Mouse (Mus musculus): ENCODE measurements around the gene Capn11. TPM values are rescaled to one million over a fixed set of nuclear protein-coding genes. Genes with fewer than 3 reads are reported as not detected.
"Not testable (repeated sequence)": the region's sequence is repeated elsewhere in the genome, so short reads cannot be mapped to it uniquely, and the experiment has no call there.

The Capn11 gene
- polyA plus RNA-seq, 1 experiment = 2.7 TPM

DNA sequence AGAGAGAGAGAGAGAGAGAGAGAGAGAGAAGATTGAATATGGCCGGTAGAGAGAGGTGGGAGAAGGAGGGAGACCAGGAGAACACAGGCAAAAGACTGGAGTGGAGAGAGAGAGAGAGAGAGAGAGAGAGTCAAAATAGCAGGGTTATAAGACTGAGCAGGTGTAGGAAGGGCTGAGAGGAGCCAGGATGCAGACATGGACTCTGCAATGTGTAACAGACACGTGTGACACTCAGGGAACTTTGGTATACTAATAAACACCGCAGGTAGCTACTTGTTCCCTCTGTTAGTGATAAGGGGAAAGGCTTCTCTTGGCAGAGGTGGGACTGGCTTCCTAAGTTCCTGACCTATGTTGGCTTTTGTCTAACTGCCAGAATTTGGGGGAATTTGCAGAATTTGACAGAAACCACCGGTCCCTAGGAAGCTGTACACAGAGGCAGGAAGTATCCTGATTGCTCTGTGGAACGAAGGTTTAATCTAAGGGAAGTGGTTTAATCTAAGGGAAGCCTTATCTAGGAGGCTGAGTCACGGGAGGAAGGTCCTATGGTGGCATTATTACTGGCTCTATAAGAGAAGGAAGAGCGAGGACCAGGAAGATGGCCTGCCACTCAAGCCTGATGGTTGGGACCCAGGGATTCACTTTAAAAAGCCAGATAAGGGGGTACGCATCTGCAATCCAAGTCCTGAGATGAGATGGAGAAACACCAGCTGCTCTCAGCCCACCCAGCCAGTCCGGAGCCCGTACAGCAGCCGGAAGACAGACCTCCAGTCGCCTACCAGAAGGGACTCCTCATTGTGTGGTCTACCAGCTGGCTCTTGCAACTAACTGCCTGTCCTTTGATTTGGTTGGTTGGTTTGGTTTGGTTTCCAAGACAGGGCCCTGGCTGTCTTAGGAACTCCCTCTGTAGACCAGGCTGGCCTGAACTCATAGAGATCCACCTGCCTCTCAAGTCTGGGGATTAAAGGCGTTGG, 30.0 kb downstream of the Capn11 start:
- no peak for DNase-seq (ENCODE audit: low spot score)

DNA sequence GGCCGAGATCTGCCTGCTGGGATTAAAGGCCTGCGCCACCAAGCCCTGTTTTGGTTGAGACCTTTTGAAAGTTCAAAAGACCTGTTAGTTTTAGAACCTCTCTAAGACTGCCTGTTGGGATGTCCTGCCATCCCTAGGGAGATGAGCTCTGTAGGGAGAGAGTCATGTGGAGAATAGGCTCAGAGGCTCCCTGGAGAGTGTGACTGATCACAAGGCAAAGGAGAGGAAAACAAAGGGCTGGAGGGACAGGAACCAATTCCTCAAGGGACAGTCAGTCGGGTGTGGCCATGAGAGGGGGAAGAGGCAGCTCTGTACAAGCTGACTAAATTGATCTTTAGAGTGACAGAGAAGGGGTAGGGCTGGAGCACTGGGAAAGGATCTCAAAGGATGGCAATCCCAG, 31.0 kb downstream of the Capn11 start:
- DNase-seq (ENCODE audit: low spot score) = no peak

DNA sequence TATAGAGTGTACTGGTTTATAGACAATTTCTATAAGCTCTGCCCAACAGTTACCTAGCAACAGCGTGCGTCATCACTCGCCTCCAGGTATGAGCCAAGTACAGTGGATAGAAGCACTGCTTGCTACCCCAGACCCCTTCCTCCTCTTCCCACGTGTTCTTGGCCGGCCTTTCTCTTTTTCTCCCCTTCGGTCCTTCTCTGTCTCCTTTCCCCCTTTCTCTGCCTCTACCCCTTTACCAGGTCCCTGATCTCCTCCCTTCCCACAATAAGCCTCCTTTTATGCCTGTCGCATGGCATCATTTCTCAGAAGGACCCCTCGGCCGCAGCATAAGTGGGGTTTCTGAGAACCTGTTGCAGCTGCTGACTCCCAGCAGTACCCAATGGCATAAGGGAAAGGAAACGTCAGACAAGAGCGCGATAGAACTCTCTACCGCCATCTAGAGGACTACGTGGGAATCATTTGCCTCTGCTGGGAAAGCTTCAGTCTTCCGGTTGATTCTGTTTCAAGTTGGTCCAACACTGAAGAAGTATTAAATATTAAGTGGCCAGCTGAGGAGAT, 32.5 kb downstream of the Capn11 start:
- no peak for DNase-seq (ENCODE audit: low spot score)

DNA sequence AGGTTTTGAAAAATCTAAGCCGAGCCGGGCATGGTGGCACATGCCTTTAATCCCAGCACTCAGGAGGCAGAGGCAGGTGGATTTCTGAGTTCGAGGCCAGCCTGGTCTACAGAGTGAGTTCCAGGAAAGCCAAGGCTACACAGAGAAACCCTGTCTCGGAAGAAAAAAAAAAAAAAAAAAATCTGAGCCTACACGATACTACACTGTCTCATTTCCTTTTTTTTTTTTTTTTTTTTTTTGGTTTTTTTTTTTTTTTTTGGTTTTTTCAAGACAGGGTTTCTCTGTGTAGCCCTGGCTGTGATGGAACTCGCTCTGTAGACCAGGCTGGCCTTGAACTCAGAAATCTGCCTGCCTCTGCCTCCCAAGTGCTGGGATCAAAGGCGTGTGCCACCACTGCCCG, 35.7 kb downstream of the Capn11 start:
- not testable (repeated sequence) for DNase-seq (ENCODE audit: low spot score)

DNA sequence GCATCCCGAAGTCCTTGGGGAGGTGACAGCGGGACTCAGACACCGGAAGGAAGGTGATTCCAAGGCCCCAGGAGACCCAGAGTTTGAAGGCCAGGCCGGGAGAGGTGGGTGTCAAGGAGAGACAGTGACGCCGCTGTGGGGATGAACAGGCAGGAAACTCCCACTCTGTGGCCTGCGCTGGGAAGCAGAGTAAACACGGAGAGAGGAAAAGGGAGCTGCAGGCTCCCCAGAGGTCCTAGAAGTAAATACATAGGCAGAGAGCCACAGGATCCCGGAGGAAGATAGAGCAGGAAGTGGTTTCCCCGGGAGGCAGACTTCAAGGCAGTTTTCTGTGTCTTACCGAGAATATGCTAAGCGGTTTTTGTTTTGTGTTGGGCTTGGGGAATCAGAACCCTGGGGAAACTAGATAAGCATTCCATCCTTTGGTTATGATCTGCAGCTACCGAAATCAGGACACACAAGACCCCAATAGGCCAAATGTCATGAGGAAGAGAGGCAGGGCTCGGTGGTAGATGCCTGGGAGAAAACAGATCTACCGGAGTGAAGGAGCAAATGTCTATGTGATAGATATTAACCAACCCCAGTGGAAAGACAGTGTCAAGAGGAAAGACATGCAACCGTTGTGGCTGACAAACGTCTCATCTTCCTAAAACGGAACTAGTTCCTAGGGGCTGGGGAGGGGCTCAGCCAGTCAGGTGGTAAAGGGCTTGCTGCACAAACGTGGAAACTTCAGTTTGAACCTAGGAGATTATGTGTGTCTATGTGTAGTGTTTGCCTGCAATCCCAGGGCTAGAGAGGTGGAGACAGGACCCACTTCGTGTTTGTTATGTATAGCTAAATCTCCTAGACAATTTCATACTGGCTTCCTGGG, 39.5 kb downstream of the Capn11 start:
- no peak for DNase-seq (ENCODE audit: low spot score)

DNA sequence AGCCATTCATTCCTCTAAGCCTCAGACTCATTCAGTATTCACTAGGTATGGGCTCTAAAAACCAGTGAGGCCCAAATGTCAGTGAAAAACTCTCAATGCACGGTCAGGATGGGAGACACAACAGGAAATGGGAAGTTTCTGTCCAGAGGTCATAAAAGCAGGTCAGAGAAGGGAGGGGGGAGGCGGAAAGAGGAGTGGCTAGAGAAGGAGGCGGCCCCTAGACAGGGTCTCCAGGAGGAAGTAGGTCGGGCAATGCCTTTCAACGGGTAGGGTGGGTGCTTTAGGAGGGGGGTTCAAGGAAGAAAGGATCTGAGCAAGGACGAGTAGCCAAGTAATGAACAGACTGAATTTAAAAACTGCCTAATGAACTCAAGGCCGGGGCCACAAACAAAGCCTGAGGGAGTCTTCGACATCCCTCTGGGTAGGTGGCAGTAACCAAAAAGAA, 40.2 kb downstream of the Capn11 start:
- no peak for DNase-seq (ENCODE audit: low spot score)

DNA sequence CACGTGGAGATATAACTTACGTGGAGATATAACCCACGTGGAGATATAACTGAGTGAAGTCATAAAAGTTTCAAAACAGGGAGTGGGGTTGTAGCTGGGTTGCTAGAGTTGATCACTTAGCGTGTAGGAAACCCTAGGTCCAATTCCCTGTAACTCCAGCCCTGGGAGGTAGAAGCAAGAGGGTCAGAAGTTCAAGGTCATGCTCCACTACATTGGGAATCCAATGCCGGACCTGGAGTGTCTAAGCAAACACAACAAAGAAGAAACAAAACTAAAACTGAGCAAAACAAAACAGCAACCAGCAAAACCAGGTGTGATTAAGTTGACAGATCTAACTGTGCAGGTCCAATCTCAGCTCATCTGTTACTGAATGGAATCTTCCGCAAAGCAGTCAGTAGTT, 41.5 kb downstream of the Capn11 start:
- no peak for DNase-seq (ENCODE audit: low spot score)

DNA sequence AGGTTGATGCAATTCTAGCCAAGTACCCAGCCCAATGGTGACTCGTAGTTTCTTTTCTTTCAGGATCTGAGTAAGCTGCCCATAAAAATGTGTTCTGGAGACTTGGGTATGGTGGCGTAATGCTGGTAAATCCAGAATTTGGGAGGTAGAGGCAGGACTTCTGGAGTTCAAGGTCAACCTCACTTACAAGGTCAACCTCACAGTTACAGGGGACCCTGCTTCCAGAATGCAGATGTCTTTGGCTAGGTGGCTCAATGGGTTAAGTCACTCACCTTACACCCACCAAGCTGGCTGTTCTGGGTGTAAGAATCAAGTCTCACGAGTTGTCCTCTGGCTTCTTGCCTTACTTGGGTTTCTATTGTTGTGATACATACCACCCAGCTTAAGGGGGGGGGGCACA, 42.4 kb downstream of the Capn11 start:
- no peak for DNase-seq (ENCODE audit: low spot score)

DNA sequence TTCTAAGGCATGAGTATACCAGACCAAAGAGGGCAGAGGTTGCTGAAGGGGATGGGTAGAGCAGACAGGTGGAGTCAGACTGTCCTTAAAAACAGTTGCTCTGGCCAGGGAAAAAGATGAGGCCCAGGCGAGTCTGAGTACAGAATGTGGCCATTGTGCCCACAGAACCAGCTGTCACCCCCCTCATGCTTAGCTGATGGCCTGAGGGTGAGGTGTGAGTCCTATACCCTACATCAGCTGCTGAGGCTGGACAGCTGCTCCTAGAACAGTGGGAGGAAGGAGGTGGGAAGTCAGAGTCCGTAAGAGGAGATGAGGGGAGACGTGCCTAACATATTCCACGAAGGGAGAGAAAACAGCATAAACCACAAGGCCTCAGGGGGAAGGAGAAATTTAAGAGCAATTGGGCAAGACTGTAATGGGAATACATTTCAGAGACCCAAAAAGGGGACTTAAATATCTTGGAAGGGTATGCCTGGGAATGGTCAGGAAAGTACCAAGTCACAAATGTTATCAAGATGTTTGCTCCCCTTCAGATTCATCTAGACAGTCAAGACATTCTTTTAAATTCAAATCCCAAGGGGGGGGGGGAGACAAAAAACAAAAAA, 43.0 kb downstream of the Capn11 start:
- DNase-seq (ENCODE audit: low spot score) = no peak

DNA sequence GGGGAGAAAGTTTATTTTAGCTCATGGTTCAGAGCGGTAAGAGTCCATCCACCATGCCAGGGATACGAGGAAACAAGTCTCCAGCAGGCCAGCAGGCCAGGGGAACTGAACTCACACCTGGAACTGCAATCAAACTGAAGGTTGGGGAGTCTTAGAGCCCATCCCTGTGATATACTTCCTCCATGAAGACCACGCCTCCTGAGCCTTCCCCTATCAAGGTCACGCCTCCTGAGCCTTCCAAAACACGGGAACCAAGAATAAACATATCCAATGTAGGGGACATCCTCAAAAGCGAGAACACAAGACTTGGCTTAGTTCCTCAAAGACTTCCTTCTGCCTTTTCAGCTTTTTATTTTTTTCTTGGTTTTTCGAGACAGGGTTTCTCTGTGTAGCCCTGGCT, 46.2 kb downstream of the Capn11 start:
- DNase-seq (ENCODE audit: low spot score) = no peak

DNA sequence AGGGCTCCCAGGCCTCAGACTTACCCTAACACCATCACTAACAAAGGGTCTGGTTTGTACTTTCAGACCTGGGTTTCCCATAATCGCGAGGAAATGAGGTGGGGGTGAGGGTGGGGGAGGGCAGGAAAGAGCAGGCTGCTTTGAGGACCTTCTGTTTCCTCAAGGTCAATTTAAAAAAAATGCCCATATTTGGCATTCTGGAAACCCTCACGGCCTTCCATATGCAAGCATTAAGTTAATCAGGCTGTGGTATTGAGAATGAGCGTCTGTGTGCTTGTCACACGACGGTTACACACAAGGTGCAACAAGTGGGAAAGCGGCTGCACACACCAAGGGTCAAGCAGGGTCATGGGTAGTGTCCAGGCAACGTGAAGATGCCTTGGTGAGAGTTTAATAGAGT, 47.1 kb downstream of the Capn11 start:
- DNase-seq (ENCODE audit: low spot score) = no peak

DNA sequence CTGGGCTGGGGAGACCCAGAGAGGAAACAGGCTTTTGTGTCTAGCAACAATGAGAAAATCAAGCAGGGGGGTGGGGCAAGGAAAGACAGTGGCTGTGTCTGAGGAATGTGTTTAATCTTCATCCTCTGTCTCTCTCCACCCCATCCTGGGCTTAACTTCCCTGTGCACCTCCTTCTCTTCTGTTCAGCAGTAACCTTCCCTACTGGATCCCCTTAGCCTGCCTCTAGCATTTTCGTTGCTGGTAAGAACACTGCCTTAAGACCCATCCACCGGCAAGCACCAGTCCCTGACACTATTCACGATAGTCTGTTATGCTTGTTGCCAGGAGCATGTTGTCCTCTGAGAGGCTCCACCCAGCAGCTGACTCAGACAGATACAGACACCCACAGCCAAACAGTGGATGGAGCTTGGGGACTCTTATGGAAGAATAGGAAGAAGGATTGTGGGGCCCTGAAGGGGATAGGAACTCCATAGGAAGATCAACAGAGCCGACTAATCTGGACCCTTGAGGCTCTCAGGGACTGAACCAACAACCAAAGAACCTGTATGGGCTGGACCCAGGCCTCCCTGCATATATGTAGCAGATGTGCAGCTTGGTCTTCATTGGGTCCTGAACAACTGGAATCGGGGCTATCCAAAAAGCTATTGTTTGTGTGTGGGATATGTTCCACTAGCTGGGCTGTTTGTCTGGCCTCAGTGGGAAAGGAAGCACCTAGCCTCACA, 48.8 kb downstream of the Capn11 start:
- no peak for DNase-seq (ENCODE audit: low spot score)

DNA sequence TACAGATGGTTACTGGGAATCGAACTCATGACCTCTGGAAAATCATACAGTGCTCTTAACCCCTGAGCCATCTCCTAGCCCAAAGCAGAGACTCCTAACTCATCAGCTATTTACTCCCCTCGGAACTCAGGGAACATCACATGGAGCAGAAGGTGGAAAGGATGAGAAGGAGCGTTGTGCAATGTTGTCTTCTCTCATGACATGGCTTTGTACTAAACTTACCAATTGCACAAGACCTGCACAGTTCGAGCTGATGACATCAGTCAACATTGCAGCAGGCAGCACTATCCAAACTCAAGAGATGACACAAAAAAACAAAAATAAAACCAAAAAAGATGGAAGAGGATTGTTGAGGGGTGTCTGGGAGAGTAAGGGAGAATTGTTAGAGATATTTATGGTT, 50.7 kb downstream of the Capn11 start:
- DNase-seq (ENCODE audit: low spot score) = no peak

DNA sequence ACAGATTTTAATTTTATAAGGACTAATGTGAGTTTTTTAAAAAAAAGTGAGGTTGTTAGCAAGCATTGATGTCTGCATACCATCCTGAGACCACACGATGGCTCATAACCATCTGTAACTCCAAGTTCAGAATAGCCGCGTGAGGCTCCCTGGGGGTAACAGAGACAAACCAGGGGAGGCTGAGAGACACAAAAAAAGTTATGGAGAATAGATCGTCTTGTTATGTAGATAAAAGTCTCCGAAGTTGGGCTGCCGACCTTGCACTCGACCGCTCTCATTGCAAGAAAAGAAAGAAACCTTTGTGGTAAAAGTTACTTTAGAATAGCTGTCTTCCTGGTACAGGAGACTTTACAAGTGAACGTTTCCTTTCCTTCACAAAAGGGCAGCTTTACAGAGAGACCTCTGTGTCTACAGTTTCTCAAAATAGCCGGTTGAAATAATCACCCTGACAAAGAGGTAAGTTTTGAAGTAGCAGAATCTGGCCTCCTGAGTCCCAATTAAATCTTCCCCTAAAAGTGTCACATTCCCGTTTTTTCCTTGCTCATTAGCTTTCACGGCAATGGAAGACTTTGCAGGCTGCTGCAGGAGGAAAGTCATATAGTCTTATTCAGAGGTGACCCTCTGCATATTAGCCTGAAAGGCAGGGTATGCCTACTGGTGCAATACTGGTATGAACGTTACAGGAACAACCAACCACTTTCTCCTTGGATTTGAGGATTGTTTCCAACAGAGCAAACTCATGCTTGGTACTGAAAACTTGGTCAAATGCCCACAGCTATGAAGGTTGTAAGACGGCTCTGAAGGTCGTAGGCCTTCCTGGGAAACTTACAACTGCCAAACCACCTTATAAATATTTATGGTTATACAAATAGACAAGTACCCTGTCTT, 51.9 kb downstream of the Capn11 start:
- DNase-seq (ENCODE audit: low spot score) = no peak

DNA sequence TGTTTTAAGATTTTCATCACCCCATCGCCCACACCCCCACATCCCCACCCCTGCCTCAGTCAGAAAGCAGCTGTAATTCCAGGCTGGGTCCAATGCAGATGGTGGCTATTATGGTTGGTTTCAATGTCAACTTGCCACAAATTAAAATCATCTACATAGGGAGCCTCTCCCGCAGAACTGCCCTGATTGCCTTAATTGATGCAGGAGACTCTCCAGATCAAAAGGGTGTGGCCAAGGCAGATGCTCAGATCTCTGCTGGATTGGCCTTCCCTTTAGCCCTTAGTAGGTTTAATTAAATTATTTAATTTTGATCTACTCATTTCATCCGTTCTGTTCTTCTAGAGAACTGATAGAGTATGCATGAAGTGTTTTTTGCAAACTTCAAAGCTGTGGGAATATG, 56.1 kb downstream of the Capn11 start:
- DNase-seq (ENCODE audit: low spot score) = no peak

DNA sequence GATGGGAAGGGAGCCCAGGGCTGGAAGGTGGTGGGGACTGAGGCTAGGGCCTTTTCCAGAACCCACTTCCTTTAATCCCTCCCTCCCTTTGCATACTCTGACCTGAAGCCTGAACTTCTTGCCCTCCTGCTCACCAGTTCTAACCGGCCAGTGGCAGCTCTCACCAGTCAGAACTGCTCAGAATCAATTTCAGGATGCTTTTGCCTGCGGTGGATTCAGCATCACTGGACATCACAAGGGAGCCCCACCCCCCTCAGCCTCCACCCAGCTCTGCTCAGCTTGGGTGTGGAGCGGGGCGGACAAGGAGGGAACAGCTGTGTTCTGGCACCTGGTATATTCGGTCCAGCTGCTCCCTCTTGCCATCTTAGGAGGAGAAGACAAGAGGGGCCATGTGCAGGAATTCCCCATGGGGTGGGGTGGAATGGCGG, 57.2 kb downstream of the Capn11 start, which contains the start of gene Mymx:
Gene Mymx, minus strand, starts transcription at position 226 of the 428 bp plus-strand sequence.
- DNase-seq (ENCODE audit: low spot score) = no peak

DNA sequence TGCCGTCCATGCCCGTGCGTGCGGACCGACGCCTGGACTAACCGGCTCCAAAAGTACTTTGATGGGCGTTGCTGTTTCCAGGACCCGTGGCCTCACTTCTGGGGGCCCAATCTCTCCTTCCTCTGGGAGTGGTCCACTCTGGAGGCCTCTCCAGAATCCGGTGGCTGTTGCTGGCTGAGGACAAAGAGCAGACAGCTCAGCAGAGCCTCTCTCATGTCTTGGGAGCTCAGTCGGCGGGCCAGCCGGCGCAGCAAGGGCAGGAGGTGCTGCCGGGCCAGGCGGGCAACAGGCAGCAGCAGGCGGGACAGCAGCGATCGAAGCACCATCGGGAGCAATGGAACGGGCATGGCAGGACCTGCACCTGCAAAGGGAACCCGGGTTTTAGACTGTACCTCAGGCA, 57.8 kb downstream of the Capn11 start:
- no peak for DNase-seq (ENCODE audit: low spot score)

DNA sequence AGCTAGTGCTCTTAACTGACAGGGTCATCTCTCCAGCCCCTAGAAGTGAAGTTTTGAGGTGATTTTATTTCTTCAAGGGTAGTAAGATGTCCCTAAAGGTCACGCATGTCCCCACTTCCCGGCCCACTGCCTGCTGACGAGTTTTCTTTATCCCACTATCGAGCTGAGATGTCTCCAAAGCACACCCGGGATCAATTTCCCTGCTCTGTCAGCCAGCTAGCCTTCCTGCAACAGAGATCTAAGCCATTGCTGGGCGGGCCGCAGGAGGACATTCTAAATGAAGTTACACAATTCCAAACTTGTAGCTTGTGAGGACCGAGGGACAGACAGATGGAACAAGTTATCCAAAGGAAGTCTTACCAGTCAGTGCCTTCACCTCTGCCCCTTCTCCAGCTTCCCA, 58.9 kb downstream of the Capn11 start:
- DNase-seq (ENCODE audit: low spot score) = no peak

DNA sequence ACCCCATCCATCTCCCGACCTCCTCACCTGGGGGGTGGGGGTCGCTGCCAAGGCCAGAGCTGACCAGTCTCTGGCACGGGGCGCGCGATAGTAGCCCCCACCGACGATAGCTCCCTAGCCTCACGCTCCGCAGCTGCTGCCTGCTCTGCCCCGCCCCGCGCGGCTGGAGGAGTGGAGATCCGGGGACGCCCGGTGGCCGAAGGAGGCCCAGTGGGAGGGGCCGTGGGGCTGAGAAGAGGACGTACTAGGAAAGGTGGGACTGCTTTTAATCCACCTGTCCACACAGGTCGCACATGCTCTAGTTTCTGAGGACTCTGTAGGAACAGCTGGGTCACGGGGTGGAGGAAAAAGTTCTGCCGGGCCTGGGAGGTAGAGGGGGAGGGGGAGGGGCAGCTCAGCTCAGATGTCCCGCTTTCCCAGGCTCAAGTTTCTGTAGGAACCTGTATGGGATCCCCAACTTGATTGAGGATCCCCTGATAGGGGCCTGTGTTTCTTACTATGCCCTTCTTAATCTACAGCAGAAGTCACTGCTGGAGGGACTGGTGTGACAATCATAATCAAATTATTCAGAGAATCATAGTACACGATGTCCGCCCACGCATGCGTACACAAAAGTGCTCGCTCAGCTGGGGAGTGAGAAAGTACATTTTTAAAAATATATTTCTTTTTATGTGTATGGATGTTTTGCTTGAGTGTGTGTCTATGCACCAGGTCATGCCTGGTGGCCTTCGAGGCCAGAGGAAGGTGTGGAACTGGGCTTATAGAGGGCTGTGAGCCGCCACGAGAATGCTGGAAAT, 59.5 kb downstream of the Capn11 start, which contains the start of gene Slc29a1:
Gene Slc29a1, minus strand, starts transcription at position 161 of the 797 bp plus-strand sequence.
- DNase-seq (ENCODE audit: low spot score) = peak; percentile 59
